ENCODE assay signal across 10 mouse cellular contexts in the genomic region with DNA sequence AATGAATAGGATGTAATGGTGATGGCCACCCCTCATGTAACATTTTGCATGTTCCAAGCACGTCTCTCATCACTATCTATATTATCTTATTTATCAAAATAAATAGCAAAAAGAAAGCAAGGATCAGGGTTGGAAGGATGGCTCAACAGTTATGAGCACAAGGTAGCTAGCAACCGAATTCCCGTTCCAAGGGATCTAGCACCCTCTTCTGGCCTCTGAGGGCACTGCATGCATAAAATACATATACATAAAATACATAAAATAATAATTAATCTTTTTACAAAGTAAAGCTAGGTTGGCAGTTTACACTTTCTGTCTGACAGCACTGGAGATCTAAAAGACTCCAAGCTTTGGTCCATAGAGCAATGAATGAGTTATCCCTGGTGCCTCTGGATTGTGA. TPM values are rescaled to one million over a fixed set of nuclear protein-coding genes. Genes with fewer than 3 reads are reported as not detected.
DNase-seq lines count a peak whose midpoint lies in the region; ATAC-seq and TF ChIP-seq lines count a peak whose summit lies in the region.
"Had no signal": no experiment of that assay in that cellular context is flagged by ENCODE, and none has a peak within 500 bp of the region (broad histone marks: within the 10 kb centered on the region; RNA-seq: fewer than 3 reads in every experiment).

No protein-coding gene starts in this region.

- no peaks in the 10 kb centered on the region for H3K9me3 ChIP-seq in E14TG2a.4 (ENCODE audit: low read length)
- H3K9me3 ChIP-seq: lung, embryonic 15.5 days had no signal

- WGBS in kidney, adult 2 months, result 27% methylated on average over 3 of the region's 3 CpGs

- POLR2A ChIA-PET in Patski (lab: Charles Lee), result no interaction called here

- no peak overlapping the region for H3K27ac ChIP-seq in kidney, adult 2 months (ENCODE audit: insufficient read depth, low read depth, low read length)
- H3K27ac ChIP-seq: lung, embryonic 15.5 days had no signal

- TF ChIP-seq POLR2A in kidney, adult 2 months (IDR thresholded peaks at IDR 0.05; ENCODE audit: low read depth, low read length), result no peak

- in situ Hi-C loops in Patski (cut with MboI; ENCODE audit: low pct_unique_long_range_greater_than_20kb), result loop anchor here (10.0 to 25.0 kb wide), 2 partner anchors 78 to 336 kb away; no protein-coding TSS in a partner anchor

- CTCF ChIA-PET in Patski (lab: Charles Lee), result interaction anchor here (0.8 to 1.1 kb wide), 5 partner anchors 8 to 74 kb away, joined by 3 read pairs; no protein-coding TSS in a partner anchor

- no peaks in the 10 kb centered on the region for H3K36me3 ChIP-seq in kidney, adult 2 months (ENCODE audit: control insufficient read depth, insufficient read depth, low read length)
- H3K36me3 ChIP-seq in E14TG2a.4 (ENCODE audit: insufficient read depth, low read length), result no peaks in the 10 kb centered on the region
- H3K36me3 ChIP-seq: lung, embryonic 15.5 days had no signal

- no peak overlapping the region for H3K4me3 ChIP-seq in kidney, adult 2 months (ENCODE audit: insufficient read depth, low read depth, low read length)
- H3K4me3 ChIP-seq in E14TG2a.4 (replicated peaks; ENCODE audit: low read length), result no peak overlapping the region
- H3K4me3 ChIP-seq: lung, embryonic 15.5 days had no signal

- no peak for ATAC-seq in Patski

- intact Hi-C loops in left cerebral cortex, postnatal 36 days (cut with DNase I), result no loop called here

- TF ChIP-seq CTCF in kidney, adult 2 months (conservative IDR thresholded peaks at IDR 0.05; ENCODE audit: insufficient read depth, insufficient read length, low read depth, low read length), result peak; percentile 55
- TF ChIP-seq CTCF in E14TG2a.4 (conservative IDR thresholded peaks at IDR 0.05; ENCODE audit: low read length), result peak; percentile 91
- peak; percentile 90 for TF ChIP-seq CTCF in Patski (IDR thresholded peaks at IDR 0.05)

- no peaks in the 10 kb centered on the region for H3K4me1 ChIP-seq in kidney, adult 2 months (ENCODE audit: control insufficient read depth, insufficient read depth, low read length)
- peaks cover 9% of the 10 kb centered on the region; the same call in 1 of the 2 replicates for H3K4me1 ChIP-seq in E14TG2a.4 (replicated peaks; ENCODE audit: low read depth, low read length)

- no peaks in the 10 kb centered on the region for H3K27me3 ChIP-seq in kidney, adult 2 months (replicated peaks; ENCODE audit: control insufficient read depth, insufficient read depth, low read length)
- H3K27me3 ChIP-seq in E14TG2a.4 (ENCODE audit: insufficient read depth, low read length) (no peaks in the 10 kb centered on the region), Patski (peaks cover 3% of the 10 kb centered on the region)
- H3K27me3 ChIP-seq: lung, embryonic 15.5 days had no signal

- DNase-seq in kidney, adult 2 months, result peak; percentile 13
- no peak for DNase-seq in kidney, adult 11 months
- DNase-seq in Patski (ENCODE audit: low read depth, low spot score), result no peak
- peak; percentile 24 for DNase-seq in hindlimb bud, embryonic 11.5 days (ENCODE audit: extremely low spot score, low read depth, low spot score)
- DNase-seq in retina, adult 2 months (ENCODE audit: low read depth, low spot score), result peak; percentile 43
- DNase-seq in adrenal gland, postnatal 4 days (ENCODE audit: low spot score in 2 of 2), result no peak
- DNase-seq in left cerebral cortex, postnatal 36 days (ENCODE audit: low spot score in 2 of 2), result no peak

RNA-seq across cellular contexts. Expression of a gene that starts 5.5 kb away (rescaled TPM):
- not detected in 2 replicates for polyA plus RNA-seq in kidney, adult 2 months (2012; rRNA removed)
- not detected for polyA plus RNA-seq in Patski (2021)
- not detected for total RNA-seq in adrenal gland, postnatal 4 days (2021)
- total RNA-seq in left cerebral cortex, postnatal 36 days (2021), result not detected
- polyA plus RNA-seq: lung, embryonic 15.5 days; stomach, embryonic 16.5 days had no signal

RNA-seq across cellular contexts. Expression of a gene that starts 24.0 kb away (rescaled TPM):
- not detected in 2 replicates for polyA plus RNA-seq in kidney, adult 2 months (2012; rRNA removed)
- polyA plus RNA-seq in Patski (2021), result not detected
- total RNA-seq in adrenal gland, postnatal 4 days (2021), result not detected
- total RNA-seq in left cerebral cortex, postnatal 36 days (2021), result not detected
- polyA plus RNA-seq: lung, embryonic 15.5 days; stomach, embryonic 16.5 days had no signal

RNA-seq across cellular contexts. Expression of a gene that starts 36.2 kb away (rescaled TPM):
- polyA plus RNA-seq in kidney, adult 2 months (2012; rRNA removed), result 16.0 and 18.8 TPM in 2 replicates
- 19.6 TPM for polyA plus RNA-seq in Patski (2021)
- 10 to 100 TPM; 42.7 to 43.5 TPM for total RNA-seq in adrenal gland, postnatal 4 days (2021)
- 1 to 10 TPM; 5.7 to 6.0 TPM for total RNA-seq in left cerebral cortex, postnatal 36 days (2021)

Comparison
In these comparisons a context has a peak if more than half of its experiments do, and no peak if none do; other contexts are left out.
1. DNase-seq: peak in kidney, adult 2 months (single experiment), hindlimb bud, embryonic 11.5 days (single experiment) and retina, adult 2 months (single experiment); none in kidney, adult 11 months (single experiment), Patski (single experiment), adrenal gland, postnatal 4 days (0 of 2) and left cerebral cortex, postnatal 36 days (0 of 2).
2. RNA of a gene that starts 36.2 kb away (total RNA-seq): 42.7 to 43.5 TPM in adrenal gland, postnatal 4 days; 5.7 to 6.0 TPM in left cerebral cortex, postnatal 36 days; every median in the first group is over 4 times any median in the second.
3. Peak in every context shown above with its lines, with median percentiles within 50 percentile points of each other: CTCF ChIP-seq.